Mouse (Mus musculus) right cerebral cortex, adult 18-20 months (tissue): ENCODE data around the gene Wnt7a.

Experiments
- DNase-seq: peaks from one replicate; pipeline ENCODE4 v3.0.0; 2022; ENCODE audit warnings: mixed read lengths

The Wnt7a gene

GRCm38 (mm10) chr6:91410961-91411368 lies at the start of gene Wnt7a:
Gene Wnt7a (minus strand): TSS chr6:91411363.
- no peak for DNase-seq

GRCm38 (mm10) chr6:91459471-91459870 lies 48.3 kb upstream of the Wnt7a start:
- no peak for DNase-seq

- DNase-seq = no peak
Measured at GRCm38 (mm10) chr6:91454546-91454945, 43.4 kb upstream of the Wnt7a start.

GRCm38 (mm10) chr6:91452056-91452455 lies 40.9 kb upstream of the Wnt7a start:
- no peak for DNase-seq

- no peak for DNase-seq
Measured at GRCm38 (mm10) chr6:91449472-91450225, 38.5 kb upstream of the Wnt7a start.

GRCm38 (mm10) chr6:91445316-91445715 lies 34.2 kb upstream of the Wnt7a start:
- DNase-seq = no peak

- no peak for DNase-seq
Measured at GRCm38 (mm10) chr6:91441145-91441662, 30.0 kb upstream of the Wnt7a start.

- DNase-seq = peak; percentile 98
Measured at GRCm38 (mm10) chr6:91440474-91441144, 29.4 kb upstream of the Wnt7a start.

GRCm38 (mm10) chr6:91424151-91424550 lies 13.0 kb upstream of the Wnt7a start:
- no peak for DNase-seq

GRCm38 (mm10) chr6:91421629-91422028 lies 10.5 kb upstream of the Wnt7a start:
- DNase-seq = no peak

GRCm38 (mm10) chr6:91417291-91417845 lies 6.2 kb upstream of the Wnt7a start:
- no peak for DNase-seq

- DNase-seq = no peak
Measured at GRCm38 (mm10) chr6:91416146-91416545, 5.0 kb upstream of the Wnt7a start.

GRCm38 (mm10) chr6:91414890-91415289 lies 3.7 kb upstream of the Wnt7a start:
- no peak for DNase-seq

- DNase-seq = peak; percentile 78
Measured at GRCm38 (mm10) chr6:91411369-91411981, 312 bp upstream of the Wnt7a start.

- no peak for DNase-seq
Measured at GRCm38 (mm10) chr6:91410168-91410780, 889 bp downstream of the Wnt7a start.

- no peak for DNase-seq
Measured at GRCm38 (mm10) chr6:91409448-91410167, 1.6 kb downstream of the Wnt7a start.

- DNase-seq = peak; percentile 21
Measured at GRCm38 (mm10) chr6:91408616-91409015, 2.5 kb downstream of the Wnt7a start.

GRCm38 (mm10) chr6:91401591-91401990 lies 9.6 kb downstream of the Wnt7a start:
- DNase-seq = no peak

GRCm38 (mm10) chr6:91400514-91400913 lies 10.6 kb downstream of the Wnt7a start:
- no peak for DNase-seq

- DNase-seq = no peak
Measured at GRCm38 (mm10) chr6:91392475-91393174, 18.5 kb downstream of the Wnt7a start.

GRCm38 (mm10) chr6:91389141-91389540 lies 22.0 kb downstream of the Wnt7a start:
- no peak for DNase-seq

- no peak for DNase-seq
Measured at GRCm38 (mm10) chr6:91384415-91384814, 26.7 kb downstream of the Wnt7a start.
